Mouse (Mus musculus) ovary, postnatal 14 days (tissue): ENCODE data around the gene Reps2.

Source experiments
- DNase-seq: peaks from one replicate; pipeline ENCODE4 v3.0.0; 2022; ENCODE audit warnings: low spot score

Reps2 gene

DNA sequence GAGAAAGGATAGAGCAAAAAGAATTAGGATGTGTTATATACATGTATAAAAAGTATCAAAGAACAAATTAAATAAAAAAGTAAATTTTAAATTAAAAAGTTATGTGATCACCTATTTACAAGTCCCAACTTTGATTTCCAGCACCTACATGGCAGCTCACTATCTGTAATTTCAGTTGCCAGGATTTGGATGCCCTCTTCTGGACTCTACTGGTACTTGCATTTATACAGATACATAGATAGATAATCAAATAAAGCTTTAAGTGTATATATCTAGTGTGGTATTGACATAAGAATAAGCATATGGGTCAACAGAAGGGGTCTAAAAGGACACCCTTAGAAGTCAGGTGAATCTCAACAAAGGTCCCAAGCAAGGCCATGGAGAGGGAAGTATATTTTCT, 155.7 kb downstream of the Reps2 start:
- no peak for DNase-seq

DNA sequence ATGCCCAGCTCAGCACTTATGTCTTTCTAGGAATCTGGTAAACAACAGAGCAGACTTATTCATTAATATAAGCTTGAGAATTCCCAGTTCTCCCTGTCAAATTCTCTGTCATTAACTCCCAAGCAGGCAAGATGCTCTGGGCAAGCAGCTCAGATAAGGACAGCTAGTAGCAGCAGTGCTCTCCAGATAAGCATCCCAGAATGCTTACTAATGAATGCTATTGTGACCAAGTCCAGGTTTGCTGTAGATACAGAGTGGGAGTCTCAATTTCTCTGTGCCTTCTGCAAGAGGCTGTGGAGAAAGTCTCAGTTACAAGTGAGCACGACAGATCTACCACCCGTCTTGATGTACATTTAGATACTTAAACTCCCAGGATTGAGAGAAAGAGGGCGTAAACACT, 173.2 kb downstream of the Reps2 start:
- DNase-seq, result no peak

DNA sequence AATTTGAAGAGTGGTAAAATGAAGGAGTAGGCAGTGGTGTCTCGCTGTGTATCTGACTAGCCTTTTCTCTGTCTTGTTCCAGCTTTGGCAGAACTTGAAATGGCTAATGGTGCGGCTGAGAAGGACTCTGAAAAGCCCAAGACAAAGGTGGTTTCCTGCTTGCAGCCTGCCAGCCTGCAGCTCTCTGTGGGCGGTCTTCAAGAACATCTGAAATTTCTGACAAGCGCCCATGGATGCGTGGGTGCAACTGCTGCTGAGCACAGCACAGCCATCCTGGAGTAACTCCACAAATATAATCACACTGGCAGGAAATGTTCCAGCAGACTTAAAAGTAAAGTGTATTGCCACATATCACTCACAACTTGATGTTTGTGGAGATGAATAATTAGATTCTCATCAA, 181.3 kb downstream of the Reps2 start:
- DNase-seq, result no peak

DNA sequence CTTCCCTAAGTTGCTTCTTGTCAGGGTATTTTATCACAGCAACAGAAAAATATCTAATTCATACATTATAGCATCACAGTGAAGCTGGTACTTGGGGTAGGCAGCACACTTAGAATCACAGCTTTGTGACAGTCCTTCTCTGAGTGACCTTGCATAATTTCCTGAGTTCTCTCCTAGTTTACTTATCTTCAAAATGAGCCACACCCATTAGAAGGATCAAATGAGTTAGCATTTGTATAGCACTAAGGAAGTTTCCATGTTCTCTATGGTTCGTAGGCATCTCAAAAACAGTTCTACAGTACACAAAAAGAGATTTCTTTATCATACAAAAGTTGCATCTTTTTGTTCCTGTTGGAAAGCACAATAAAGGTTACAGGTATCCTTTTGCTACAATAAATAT, 187.0 kb downstream of the Reps2 start:
- DNase-seq, result no peak

DNA sequence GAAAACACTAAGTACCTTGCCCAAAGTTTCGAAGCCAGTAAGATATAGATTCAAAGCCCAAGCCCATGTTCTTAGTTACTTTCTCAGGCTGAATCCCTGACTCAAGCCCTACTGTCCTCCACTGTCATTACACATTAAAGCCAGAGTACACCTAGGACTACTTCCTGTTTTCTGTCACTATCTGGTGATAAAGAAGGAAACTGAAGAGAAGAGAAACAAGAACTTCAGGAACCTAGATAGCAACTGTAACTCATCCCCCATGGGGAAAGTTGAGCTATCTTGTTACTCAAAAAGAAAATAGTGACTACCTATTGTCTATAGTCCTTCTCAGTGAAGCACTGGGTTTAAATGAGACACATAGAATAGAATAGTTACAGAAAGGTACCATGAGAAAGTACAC, 188.1 kb downstream of the Reps2 start:
- no peak for DNase-seq

DNA sequence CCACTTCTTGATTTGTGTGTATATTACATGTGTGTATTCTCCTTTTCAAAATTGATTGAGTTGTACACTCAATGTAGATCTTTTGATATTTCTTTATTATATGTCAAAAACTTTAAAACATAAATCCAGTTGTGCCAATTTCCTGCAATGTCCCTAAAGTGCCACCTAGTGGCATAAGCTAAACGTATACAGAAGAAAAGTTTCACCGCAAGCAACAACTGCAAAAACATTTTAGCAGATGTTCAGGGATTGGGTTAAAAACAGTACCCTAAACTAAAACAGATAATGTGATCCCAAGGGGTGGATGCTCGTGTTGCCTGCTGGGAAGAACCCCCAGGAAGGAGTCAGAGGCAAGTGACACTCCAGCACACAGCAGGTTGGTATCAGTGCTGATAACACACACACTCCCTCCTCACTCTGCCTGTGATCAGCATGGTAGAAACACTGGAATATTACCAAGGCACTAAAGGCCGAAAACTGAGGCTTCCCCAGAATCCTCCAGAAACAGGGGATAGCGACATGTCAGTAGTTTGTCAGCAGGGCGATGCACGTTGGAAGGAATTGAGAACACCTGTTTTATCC, 189.5 kb downstream of the Reps2 start:
- no peak for DNase-seq

DNA sequence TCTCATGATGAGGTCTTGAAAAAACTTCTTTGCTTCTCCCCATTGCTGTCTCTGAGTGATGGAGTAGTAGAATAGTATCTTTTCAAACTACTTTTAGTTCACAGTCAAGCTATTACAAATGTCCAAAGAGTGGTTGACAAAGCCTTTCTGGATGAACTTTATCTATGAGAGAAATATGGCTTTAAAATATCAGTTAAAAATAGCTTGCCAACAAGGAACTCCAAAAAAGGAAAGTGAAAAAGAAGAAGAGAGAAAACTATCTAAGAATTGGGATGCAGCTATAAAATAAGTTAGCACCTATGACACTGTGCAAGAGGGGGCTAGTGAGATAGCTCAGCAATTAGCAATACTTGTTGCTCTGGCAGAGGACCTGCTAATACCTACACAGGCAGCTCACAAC, 190.8 kb downstream of the Reps2 start:
- no peak for DNase-seq

DNA sequence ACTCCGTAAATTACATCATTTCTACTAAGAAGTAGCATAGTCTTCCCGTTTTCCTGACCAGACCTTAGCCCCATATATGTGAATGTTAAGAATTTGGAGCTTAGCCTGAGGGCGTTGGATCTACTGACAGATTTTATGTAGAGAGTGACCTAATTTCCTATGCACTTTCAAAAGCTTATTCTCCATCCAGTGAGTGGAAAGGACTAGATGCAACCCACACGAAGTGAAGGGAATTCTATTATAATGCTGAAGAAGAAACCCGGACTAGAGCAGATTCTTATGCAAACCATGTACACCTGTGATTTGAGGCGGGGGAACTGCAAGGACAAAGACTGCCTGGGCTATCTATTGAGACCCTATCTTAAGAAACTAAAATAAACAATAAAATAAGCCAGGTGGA, 195.5 kb downstream of the Reps2 start:
- DNase-seq, result no peak

DNA sequence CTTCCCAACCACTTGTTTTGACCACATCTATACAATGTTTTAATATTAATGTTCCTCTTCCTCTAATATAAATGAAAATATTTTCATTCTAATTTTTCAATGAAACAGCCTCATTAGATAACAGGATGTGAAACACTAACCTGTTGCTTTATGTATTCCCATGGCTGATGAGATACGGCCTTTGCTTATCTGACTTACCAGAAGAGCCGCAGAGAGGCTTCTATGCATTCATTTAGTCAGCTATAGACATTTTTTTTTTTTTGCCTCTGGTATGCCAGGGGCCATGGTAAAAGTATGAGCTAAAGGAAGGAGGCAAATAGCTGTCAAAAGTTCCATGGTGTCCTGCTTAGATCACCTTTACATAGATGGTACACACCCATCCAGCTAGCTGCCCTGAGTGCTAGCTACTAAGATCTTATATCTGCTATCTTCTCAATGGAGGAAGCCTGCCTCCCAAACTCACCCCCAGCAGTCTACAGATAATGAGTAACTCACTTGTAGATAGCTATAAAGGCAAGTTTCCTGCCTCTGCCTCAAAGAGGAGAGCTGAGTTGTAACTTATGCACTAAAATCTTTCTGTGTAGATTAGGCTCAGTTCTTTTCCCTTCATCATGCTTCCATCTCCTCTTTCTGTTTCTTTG, 196.7 kb downstream of the Reps2 start:
- no peak for DNase-seq

DNA sequence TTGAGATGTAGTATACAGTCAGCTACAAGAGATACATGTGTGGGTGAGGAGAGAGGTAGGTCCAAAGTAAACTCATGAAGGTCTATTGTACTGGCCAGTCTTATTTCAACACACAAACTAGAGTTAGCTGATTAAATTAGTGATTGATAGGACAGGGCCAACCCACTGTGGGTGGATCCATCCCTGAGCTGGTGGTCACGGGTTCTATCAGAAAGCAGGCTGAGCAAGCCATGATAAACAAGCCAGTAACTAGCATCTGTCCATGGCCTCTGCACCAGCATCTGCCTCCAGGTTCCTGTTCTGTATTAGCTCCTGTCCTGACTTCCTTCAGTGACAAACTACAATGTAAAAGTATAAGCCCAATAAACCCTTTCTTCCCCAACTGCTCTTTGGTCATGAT, 200.1 kb downstream of the Reps2 start:
- DNase-seq, result no peak

DNA sequence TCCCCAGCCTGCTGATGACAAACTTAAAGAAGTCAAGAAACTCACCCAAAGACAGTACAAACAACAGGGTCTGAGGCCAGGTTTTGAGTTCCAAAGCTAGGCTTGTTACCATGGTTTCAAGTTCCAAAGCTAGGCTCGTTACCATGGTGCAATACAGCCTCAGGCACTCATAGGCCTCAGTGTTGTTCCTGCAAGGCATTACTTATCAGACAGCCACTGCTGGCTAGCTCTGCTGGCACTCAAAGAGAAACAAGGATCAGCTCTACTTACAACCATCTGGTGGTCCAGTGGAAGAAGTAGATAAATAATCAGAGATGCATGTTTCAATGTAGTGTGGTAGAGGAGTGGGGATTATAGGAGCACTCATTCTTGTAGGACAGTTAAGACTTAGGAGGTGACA, 200.5 kb downstream of the Reps2 start:
- no peak for DNase-seq

DNA sequence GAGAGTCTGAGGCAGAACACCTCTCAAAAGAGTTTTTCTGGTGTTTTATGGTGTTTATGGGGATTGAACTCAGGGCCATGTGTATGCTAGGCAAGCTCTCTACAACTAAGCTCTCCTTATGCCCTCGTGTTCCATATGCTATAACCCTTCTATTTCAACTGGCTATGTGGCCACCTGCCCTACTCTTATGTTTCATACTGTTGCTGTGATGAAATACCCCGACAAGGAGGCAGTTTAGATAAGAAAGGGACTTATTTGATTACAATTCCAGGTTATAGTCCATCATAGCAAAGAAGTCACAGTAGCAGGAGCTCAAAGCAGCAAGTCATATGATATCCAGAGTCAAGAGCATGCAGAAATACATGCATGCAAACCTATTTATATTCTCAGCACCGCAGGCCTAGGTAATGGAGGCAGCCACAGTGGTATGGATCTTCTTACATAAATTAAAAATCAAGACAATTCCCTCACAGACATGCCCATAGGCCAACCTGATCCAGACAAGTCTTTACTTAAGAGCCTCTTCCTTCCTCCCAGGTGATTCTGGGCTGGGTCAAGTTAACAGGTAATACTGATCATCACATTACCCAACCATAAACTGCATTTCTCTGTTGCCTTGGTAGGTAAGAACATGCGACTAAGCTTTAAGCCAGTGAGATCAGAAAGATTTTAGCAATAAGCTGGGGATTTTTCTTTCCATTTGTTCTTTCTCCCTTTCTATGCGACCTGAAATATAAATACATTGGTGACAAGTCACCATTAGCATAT, 210.5 kb downstream of the Reps2 start:
- DNase-seq, result no peak

DNA sequence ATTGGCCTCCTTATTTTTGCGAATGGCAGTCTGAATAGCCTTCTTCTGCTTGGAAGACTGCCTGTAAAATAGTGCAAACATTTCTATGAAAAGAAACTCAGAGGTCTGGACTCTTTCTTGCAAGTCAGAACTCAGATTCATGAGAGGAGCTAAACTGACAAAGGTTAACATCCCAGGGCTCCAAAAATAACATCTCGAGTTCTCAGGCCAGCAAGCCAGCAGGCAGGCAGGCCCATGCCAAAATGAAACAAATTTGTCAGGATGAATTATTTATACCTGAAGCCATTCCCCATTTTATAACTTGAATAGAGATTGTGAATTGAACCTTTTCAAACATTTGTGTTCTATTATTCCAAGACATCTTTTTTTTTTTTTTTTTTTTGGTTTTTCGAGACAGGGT, 215.8 kb downstream of the Reps2 start:
- DNase-seq, result no peak

DNA sequence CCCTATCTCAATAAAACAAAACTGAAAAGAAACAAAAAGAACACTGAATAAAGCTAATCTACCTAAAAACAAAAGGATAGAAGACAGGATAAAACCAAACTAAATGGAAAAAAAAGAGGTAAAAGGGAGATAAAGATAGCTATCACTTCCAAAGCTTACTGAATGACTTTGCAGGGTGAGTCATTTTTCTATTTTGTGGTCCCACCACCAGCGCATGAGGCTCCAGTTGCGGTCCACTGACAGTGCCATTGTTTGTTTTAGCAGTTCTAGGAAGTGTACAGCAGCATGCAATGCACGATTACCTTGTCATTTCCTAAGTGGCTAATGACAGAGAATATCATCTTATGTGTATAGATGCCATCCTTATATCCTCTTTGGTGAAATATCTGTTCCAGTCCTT, 224.0 kb downstream of the Reps2 start:
- no peak for DNase-seq

DNA sequence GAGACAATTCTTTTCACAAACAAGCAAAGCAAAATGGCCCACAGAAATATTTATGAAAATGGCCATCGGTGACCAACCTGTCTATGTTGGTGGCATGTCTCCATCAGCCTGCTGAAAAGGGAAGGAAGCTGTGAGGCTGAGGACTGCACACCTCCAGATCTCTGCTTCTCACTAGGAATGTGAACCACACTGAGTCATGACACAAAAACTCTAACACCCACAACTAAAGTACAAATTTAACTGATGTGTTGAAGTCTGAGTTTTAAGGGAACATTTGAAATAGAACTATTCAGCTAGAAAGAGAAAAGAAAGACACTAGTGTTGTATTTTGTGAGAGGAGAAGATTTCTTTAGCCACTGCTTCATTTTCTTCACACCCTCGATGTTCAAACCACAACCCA, 230.3 kb downstream of the Reps2 start:
- DNase-seq, result no peak

DNA sequence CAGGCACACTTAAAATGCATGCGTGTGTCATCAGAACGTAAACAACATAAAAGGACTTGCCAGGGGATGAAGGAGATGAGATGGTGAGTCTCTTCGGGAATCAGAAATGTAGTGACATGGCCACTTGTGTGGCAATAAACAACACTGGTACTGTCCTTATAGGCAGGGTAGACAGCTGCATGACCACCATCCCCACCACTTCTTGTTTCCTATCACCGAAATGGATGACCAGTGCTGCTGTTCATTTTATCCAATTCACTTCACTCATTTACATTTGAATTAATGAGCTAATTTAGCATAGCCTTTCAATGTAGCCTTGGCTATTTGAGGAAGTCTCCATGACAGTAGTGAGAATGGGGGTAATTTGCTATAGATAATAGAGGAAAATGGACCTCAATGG, 236.2 kb downstream of the Reps2 start:
- no peak for DNase-seq

DNA sequence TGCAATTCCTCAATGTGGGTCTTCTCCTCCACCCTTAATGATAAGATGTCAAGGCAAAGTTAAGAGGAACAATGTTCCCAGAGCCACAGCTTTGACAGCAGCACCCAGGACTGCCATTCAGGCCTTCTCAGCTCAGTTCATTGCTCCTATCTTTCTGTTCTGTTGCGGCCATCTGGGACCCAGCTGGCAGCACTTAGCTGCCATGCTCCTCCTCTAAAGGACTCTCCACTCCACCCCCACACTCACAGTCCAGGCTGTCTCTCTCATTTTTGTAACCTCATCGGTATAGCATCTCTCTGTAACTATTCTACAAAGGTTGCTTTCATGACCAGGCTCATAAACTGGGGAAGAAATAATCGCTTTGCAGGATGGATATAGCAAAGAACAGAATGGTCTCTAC, 241.0 kb downstream of the Reps2 start:
- DNase-seq, result no peak

DNA sequence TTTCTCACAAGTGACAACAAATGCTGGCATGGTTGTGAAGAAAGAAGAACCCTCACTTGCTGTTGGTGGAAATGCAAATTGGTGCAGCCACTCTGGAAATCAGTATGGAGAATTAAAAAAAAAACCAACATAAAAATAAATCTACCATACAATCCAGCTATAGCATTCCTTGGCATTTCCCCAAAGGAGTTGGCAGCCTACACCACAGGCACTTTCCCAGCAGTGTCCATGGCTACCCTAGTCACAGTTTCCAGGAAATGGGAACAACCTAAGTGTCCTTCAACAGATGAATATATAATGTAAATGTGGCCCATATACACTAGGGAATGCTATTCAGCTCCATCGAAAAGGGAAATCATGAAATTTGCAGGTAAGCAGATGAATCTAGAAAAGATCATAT, 262.7 kb downstream of the Reps2 start:
- DNase-seq, result no peak

DNA sequence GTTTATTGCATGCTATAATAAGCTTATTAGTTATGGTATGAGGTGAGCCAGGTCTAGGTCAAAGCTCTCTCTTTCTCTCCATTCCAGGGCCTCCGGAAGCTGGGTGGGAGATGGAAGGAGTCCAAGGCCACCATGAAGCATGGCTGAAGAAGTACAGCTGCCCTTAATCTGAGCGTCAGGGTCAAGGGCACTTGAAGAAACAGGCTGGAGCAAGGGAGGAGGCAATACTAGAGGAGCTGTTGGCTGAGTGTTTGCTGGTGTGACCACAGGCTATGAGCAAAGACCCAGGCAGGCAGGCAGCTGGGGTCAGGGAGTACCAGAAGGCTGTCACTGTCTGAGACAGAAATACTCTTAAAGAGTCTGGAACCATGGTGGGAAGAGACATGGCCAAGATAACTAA, 280.2 kb downstream of the Reps2 start:
- no peak for DNase-seq
